In genomic region chr17:79618984-79619383, GRCm38 (mm10) we compare ENCODE assay signal across 16 mouse cellular contexts.
"Had no signal": no experiment of that assay in that cellular context is flagged by ENCODE, and none has a peak within 500 bp of the region (broad histone marks: within the 10 kb centered on the region; RNA-seq: fewer than 3 reads in every experiment).

No protein-coding gene starts in this region.

- H3K4me1 ChIP-seq: stomach, embryonic 15.5 days had no signal

- H3K36me3 ChIP-seq: neural tube, embryonic 13.5 days; neural tube, embryonic 15.5 days; stomach, embryonic 15.5 days had no signal

- H3K9ac ChIP-seq: neural tube, embryonic 13.5 days; neural tube, embryonic 15.5 days; stomach, embryonic 15.5 days had no signal

- H3K27ac ChIP-seq: neural tube, embryonic 13.5 days; neural tube, embryonic 15.5 days; stomach, embryonic 15.5 days; stomach, postnatal 0 days had no signal

- H3K4me2 ChIP-seq: neural tube, embryonic 13.5 days; neural tube, embryonic 15.5 days; stomach, embryonic 15.5 days had no signal

- H3K9me3 ChIP-seq: neural tube, embryonic 13.5 days; neural tube, embryonic 15.5 days; stomach, embryonic 15.5 days had no signal

- H3K4me3 ChIP-seq: neural tube, embryonic 13.5 days; neural tube, embryonic 15.5 days; stomach, embryonic 15.5 days had no signal

- H3K27me3 ChIP-seq: neural tube, embryonic 13.5 days; neural tube, embryonic 15.5 days; stomach, embryonic 15.5 days had no signal

- DNase-seq: retina, postnatal 1 day; right cerebral cortex, adult 18-20 months; right cerebral cortex, postnatal 14 days; right cerebral cortex, postnatal 25 days; right cerebral cortex, postnatal 4 days; spleen, adult 18-20 months; thymus, adult 18-20 months; thymus, adult 2 months; thymus, postnatal 14 days; thymus, postnatal 25 days; thymus, postnatal 36 days; thymus, postnatal 4 days had no signal
